29 mouse cellular contexts compared by ENCODE assay signal in genomic region chr7:139377381-139377780, GRCm38 (mm10). TPM values are rescaled to one million over a fixed set of nuclear protein-coding genes. Genes with fewer than 3 reads are reported as not detected.
A peak's percentile ranks its signal among the peaks of the same experiment; 100 is the strongest.
DNase-seq lines count a peak whose midpoint lies in the region; ATAC-seq and TF ChIP-seq lines count a peak whose summit lies in the region.
"Had no signal": no experiment of that assay in that cellular context is flagged by ENCODE, and none has a peak within 500 bp of the region (broad histone marks: within the 10 kb centered on the region; RNA-seq: fewer than 3 reads in every experiment).

No protein-coding gene starts in this region.

- ATAC-seq in liver, embryonic 15.5 days (ENCODE audit: insufficient read depth), result peak; percentile 25
- peak; percentile 96 for ATAC-seq in megakaryocyte, adult 5-6 weeks (ENCODE audit: poor library complexity, severe bottlenecking)
- ATAC-seq: intestine, postnatal 0 days; midbrain, embryonic 13.5 days had no signal

- WGBS in liver, embryonic 15.5 days (ENCODE audit: insufficient replicate concordance), result 25% methylated on average over 7 of the region's 7 CpGs
- WGBS in bone marrow, adult 2 months, result 12% methylated on average over 7 of the region's 7 CpGs

- no peaks in the 10 kb centered on the region for H3K9me3 ChIP-seq in liver, embryonic 15.5 days (replicated peaks)
- H3K9me3 ChIP-seq: embryonic facial prominence, embryonic 13.5 days; forebrain, embryonic 12.5 days; heart, embryonic 13.5 days; hindbrain, embryonic 12.5 days; limb, embryonic 13.5 days; midbrain, embryonic 13.5 days had no signal

- DNase-seq in liver (no peak), 416B (ENCODE audit: low read depth) (peak; percentile 65)
- DNase-seq in gastrocnemius, postnatal 10 days, result no peak
- DNase-seq in retina, embryonic 14.5 days (ENCODE audit: low spot score), result no peak
- no peak for DNase-seq in thymus, postnatal 0 days (ENCODE audit: low spot score)
- DNase-seq: adrenal gland, postnatal 36 days; B cell, adult 2 months; cerebellum, adult 11-12 months; cerebellum, postnatal 25 days; embryo, embryonic 11 days; heart, postnatal 14 days; kidney, postnatal 25 days; layer of hippocampus, postnatal 36 days; lung, adult 2 months; lung, postnatal 36 days; thymus, adult 2 months had no signal

- no peak overlapping the region for H3K9ac ChIP-seq in liver, embryonic 15.5 days
- H3K9ac ChIP-seq: embryonic facial prominence, embryonic 13.5 days; forebrain, embryonic 12.5 days; heart, embryonic 13.5 days; hindbrain, embryonic 12.5 days; limb, embryonic 13.5 days; midbrain, embryonic 13.5 days had no signal

- H3K4me1 ChIP-seq in liver, embryonic 15.5 days (replicated peaks), result no peaks in the 10 kb centered on the region; the same call in 1 of the 2 replicates
- H3K4me1 ChIP-seq in bone marrow, adult 2 months (ENCODE audit: control insufficient read depth, insufficient read depth, low read length), result peaks cover 1% of the 10 kb centered on the region; the same call in 1 of the 2 replicates
- H3K4me1 ChIP-seq: embryonic facial prominence, embryonic 13.5 days; forebrain, embryonic 12.5 days; hindbrain, embryonic 12.5 days; midbrain, embryonic 13.5 days had no signal

- no peak for TF ChIP-seq POLR2A in bone marrow, adult 2 months (IDR thresholded peaks at IDR 0.05; ENCODE audit: borderline replicate concordance, control insufficient read depth, low read depth, low read length)

- no peak overlapping the region for H3K4me3 ChIP-seq in liver, embryonic 15.5 days (replicated peaks)
- H3K4me3 ChIP-seq in bone marrow, adult 2 months (replicated peaks; ENCODE audit: control insufficient read depth, low read depth, low read length), result no peak overlapping the region
- H3K4me3 ChIP-seq: embryonic facial prominence, embryonic 13.5 days; erythroblast, embryonic 14.5 days; forebrain, embryonic 12.5 days; heart, embryonic 13.5 days; hindbrain, embryonic 12.5 days; layer of hippocampus, adult 2 months; limb, embryonic 13.5 days; midbrain, embryonic 13.5 days had no signal

- no peak overlapping the region for H3K27ac ChIP-seq in liver, embryonic 15.5 days (replicated peaks)
- peak overlapping the region; percentile 28; the same call in 1 of the 2 replicates for H3K27ac ChIP-seq in bone marrow, adult 2 months (ENCODE audit: control insufficient read depth, insufficient read depth, low read depth, low read length, poor library complexity)
- H3K27ac ChIP-seq: embryonic facial prominence, embryonic 13.5 days; forebrain, embryonic 12.5 days; heart, embryonic 13.5 days; hindbrain, embryonic 12.5 days; layer of hippocampus, adult 2 months; limb, embryonic 13.5 days; midbrain, embryonic 13.5 days had no signal

- TF ChIP-seq CTCF in bone marrow, adult 2 months (IDR thresholded peaks at IDR 0.05; ENCODE audit: control insufficient read depth, insufficient read depth, low read length), result no peak

- H3K4me2 ChIP-seq in liver, embryonic 15.5 days, result no peak overlapping the region
- H3K4me2 ChIP-seq: embryonic facial prominence, embryonic 13.5 days; forebrain, embryonic 12.5 days; heart, embryonic 13.5 days; hindbrain, embryonic 12.5 days; limb, embryonic 13.5 days; midbrain, embryonic 13.5 days had no signal

- no peaks in the 10 kb centered on the region for H3K36me3 ChIP-seq in liver, embryonic 15.5 days (replicated peaks)
- H3K36me3 ChIP-seq: embryonic facial prominence, embryonic 13.5 days; forebrain, embryonic 12.5 days; G1E; heart, embryonic 13.5 days; hindbrain, embryonic 12.5 days; limb, embryonic 13.5 days; midbrain, embryonic 13.5 days had no signal

- no peaks in the 10 kb centered on the region; the same call in 1 of the 2 replicates for H3K27me3 ChIP-seq in liver, embryonic 15.5 days
- H3K27me3 ChIP-seq: embryonic facial prominence, embryonic 13.5 days; forebrain, embryonic 12.5 days; heart, embryonic 13.5 days; hindbrain, embryonic 12.5 days; limb, embryonic 13.5 days; midbrain, embryonic 13.5 days had no signal

RNA-seq across cellular contexts. Expression of gene Inpp5a, which starts 11.5 kb away (rescaled TPM):
- 4.1 and 5.0 TPM in 2 replicates for polyA plus RNA-seq in liver, embryonic 15.5 days (2015; fragmentation: Nextera tagmentation; extraction: Ambion mirVana)
- polyA plus RNA-seq in bone marrow, adult 2 months (2011; ENCODE audit: insufficient read depth, insufficient read length, low replicate concordance, missing spikeins), result 11.0 and 28.1 TPM in 2 replicates
- total RNA-seq in megakaryocyte, adult 5-6 weeks (2015), result 11.4 and 11.9 TPM in 2 replicates
- total RNA-seq in megakaryocyte, adult 5-6 weeks (2017), result 7.6 and 10.5 TPM in 2 replicates
- 10 to 100 TPM; 52.5 to 53.3 TPM for total RNA-seq in gastrocnemius, postnatal 10 days (2021)
- 10.0 and 11.7 TPM in 2 replicates for polyA plus RNA-seq in thymus, postnatal 0 days (2015; fragmentation: Nextera tagmentation; extraction: Ambion mirVana)
